Mouse (Mus musculus) olfactory bulb, adult 2 months (tissue): Measurements from ENCODE around the gene Col7a1.

ENCODE experiments used
- CTCF ChIP-seq: fragments of 200-500 bp; IDR thresholded peaks from 2 replicates; pipeline ENCODE4 v1.5.1; 2012; ENCODE audit warnings: low read depth, mild to moderate bottlenecking, low read length, moderate library complexity; ENCODE audit not compliant: insufficient read depth
- POLR2A ChIP-seq: fragments of 200-500 bp; IDR thresholded peaks from 2 replicates; pipeline ENCODE4 v1.6.1; 2012; ENCODE audit warnings: mild to moderate bottlenecking, low read depth, low read length, moderate library complexity; ENCODE audit not compliant: insufficient read depth

DNA sequence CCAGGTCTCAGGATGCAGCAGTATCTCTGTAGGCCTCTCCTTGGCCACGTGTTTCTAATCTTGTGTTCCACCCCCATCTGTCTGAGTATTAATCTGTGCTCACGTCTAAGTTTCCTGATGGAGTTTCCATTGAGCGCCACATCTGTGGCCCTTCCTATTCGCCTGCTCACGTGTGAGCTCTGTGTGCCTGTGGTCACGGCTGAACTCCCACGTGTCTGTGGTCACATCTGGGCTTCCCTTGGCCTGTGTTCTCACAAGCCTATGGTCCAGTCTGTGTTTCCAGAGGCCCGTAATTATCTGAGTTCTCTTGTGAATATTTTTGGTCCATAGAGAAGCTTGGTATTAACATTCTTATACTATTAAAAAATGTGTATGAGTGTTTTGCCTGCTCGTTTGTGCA, 23.1 kb downstream of the Col7a1 start:
- TF ChIP-seq CTCF = no peak
- TF ChIP-seq POLR2A = no peak
